Mouse (Mus musculus): ENCODE measurements around the gene Smoc1. TPM values are rescaled to one million over a fixed set of nuclear protein-coding genes. Genes with fewer than 3 reads are reported as not detected.

The Smoc1 gene
- polyA plus RNA-seq (2012; rRNA removed) = 51.5 and 58.4 TPM in 2 replicates

DNA sequence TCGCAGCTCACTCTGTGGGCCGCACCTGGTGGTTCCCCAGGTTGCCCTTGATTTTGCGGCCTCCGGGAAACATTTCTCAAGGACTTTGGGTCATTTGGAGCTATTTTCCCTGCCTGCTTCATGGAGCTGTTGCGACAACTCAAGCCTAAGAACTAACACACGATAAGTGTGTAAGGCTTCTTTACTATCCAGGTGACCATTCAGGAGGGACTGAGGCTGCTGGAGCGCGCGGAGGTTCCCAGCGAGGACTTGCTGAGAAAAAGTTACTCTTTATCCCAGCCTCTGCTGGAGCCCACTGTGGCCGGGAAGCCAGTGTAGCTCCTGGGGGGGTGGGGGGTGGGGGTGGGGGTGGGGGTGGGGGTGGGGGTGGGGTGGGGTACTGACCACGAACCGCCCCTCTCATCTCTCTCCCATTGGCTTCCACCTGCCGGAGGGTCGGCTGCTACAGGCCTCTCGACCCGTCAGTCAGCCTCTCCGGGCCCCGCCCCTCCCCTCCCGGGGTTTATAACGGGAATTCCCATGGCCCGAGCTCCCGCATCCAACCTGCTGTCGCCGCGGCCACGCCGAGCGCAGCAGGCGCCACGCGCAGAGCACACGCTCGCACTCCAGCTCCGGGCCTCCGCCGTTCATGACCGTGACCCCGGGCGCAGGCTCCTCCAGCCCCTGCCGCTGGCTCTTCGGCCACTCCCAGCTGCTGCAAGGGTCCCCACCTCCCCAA, at the start of gene Smoc1:
Gene Smoc1 (plus strand): TSS at position 532 of the 718 bp plus-strand sequence.
- DNase-seq (ENCODE audit: low read depth) = no peak

GRCm38 (mm10) chr12:80982326-80982725, 44.3 kb upstream of the Smoc1 start:
- no peak for DNase-seq (ENCODE audit: low read depth)

- no peak for DNase-seq (ENCODE audit: low read depth)
Measured at GRCm38 (mm10) chr12:80983695-80984094, 42.9 kb upstream of the Smoc1 start.

GRCm38 (mm10) chr12:80986628-80987027, 40.0 kb upstream of the Smoc1 start:
- DNase-seq (ENCODE audit: low read depth) = no peak

DNA sequence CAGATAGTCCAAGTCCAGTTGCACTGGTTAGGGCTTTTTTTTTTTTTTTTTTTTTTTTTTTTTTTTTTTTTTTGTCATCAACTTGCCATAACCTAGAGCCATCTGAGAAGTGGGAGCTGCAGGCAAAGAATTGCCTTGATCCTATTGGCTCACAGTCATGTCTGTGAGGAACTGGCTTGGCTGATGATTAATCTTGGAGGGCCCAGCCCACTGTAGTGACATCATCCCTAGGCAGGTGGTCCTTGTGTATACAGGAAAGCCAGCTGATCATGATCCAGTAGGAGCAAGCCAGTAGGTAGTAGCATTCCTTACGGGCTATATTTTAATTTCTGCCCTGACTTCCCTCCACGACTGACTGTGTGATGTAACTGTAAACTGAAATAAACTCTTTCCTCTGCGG, 38.3 kb upstream of the Smoc1 start:
- DNase-seq (ENCODE audit: low read depth) = no peak

GRCm38 (mm10) chr12:80990901-80991445, 35.6 kb upstream of the Smoc1 start:
- DNase-seq (ENCODE audit: low read depth) = no peak

- DNase-seq (ENCODE audit: low read depth) = no peak
Measured at GRCm38 (mm10) chr12:80991806-80992205, 34.8 kb upstream of the Smoc1 start.

GRCm38 (mm10) chr12:80992540-80993122, 34.0 kb upstream of the Smoc1 start:
- DNase-seq (ENCODE audit: low read depth) = no peak

DNA sequence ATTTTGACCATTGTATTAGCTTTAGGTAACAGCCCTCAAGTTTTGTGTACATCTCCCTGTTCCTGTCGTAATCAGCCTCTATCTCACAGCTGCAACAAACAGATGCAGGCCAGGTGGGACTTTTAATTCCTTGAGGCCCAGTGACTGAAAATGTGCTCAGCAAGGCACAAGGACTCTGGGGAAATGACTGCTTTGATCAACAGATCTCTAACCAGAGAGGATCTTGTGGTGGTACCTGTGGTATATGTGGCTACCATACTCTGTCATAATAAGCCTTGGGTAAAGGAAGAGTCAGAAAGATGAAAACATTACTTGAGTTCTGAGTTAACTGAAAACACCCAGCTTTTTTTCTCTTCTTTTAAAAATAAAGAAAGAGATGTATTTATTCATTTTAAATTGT, 32.8 kb upstream of the Smoc1 start:
- DNase-seq (ENCODE audit: low read depth) = no peak

- DNase-seq (ENCODE audit: low read depth) = no peak
Measured at GRCm38 (mm10) chr12:80995326-80995725, 31.3 kb upstream of the Smoc1 start.

DNA sequence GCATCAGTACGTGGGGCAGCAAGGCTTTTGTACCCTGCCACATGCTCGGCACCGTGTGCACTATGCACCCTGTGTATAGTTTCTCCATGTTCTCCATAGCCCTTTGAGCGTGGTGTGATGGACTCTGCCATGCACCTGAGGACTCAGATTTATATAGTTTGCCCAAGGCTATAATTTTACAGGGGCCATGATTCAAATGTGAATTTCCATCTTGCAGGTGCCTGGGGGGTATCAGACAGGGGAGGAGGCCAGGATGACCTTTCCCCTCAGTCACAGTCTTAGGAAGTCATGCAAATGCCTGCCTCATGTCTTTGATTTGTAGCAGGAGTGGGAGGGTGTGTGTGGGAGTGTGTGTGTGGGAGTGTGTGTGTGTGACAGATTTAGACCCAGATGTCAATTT, 29.0 kb upstream of the Smoc1 start:
- no peak for DNase-seq (ENCODE audit: low read depth)

DNA sequence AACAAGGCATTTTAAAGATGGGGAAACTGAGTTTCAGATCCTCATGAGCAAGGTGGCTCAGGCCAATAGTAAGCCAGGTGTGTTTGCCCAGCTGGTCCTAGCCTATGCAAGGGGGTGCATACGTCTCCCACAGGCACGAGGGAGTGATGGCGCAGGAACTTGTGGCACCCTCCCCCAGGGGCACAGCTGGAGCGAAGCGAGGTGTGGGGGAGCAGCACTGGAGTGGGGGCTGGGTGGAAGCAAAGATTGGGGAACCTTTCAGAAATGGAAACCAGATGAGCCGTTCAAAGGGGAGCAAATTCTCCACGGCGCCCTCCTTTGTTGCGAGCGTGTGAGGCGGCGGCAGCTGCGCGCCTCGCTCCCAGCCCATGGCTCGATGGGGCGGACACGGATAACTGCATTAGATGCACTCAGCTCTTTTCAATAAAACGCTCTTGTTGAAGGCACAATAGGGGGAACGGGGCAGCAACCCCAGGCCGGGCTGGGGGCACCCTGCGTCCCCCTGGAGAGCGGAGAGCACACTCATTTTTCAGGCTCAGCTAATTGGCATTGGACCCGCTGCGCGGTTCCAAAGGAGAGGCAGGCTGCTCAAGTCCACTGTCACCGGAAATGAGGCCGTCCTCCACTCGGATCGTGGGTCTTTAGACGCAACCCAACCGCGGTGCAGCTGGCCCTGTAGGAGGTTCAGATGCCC, 27.9 kb upstream of the Smoc1 start:
- no peak for DNase-seq (ENCODE audit: low read depth)

GRCm38 (mm10) chr12:81000924-81001323, 25.7 kb upstream of the Smoc1 start:
- DNase-seq (ENCODE audit: low read depth) = no peak

DNA sequence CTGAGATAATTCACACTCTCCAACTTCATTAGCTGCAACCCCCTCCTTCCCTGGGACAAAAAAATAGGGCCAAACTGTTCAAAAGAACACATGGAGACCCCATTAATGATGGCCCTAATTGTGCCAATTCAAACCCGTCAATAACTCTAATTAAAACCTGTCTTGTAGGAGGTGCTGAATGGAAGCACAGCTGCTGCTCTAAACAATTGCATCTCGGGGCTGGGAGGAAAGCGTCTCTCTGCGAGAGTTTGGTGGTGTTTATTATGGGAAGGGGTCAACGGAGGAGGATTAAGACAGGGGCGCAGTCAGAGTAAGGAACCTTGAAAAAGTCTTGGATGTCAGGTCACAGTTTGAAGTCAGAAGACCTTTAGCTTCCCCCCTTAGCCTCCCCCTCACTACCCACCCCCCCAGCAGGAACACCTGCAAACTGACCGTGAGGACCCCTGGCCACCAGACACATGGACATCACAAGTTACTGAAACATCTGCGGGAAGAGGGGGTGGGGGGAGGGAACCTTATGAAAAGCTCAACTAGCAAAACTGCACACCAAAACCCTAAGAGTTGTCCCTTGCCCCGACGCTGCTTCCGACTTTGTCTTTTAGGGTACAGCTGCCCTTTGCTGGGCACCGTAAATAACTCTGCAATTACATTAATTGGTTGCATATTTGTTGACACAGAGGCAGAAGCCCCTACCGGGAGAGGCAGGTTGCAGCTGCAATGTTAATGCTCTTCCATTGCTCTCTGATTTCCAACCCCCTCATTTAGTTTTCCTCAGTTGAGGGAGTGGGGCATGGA, 23.6 kb upstream of the Smoc1 start:
- no peak for DNase-seq (ENCODE audit: low read depth)

GRCm38 (mm10) chr12:81009813-81010212, 16.8 kb upstream of the Smoc1 start:
- DNase-seq (ENCODE audit: low read depth) = no peak

- DNase-seq (ENCODE audit: low read depth) = no peak
Measured at GRCm38 (mm10) chr12:81011994-81012393, 14.6 kb upstream of the Smoc1 start.

GRCm38 (mm10) chr12:81013496-81013895, 13.1 kb upstream of the Smoc1 start:
- DNase-seq (ENCODE audit: low read depth) = no peak

- no peak for DNase-seq (ENCODE audit: low read depth)
Measured at GRCm38 (mm10) chr12:81017624-81018023, 9.0 kb upstream of the Smoc1 start.

- no peak for DNase-seq (ENCODE audit: low read depth)
Measured at GRCm38 (mm10) chr12:81018516-81019279, 7.9 kb upstream of the Smoc1 start.

DNA sequence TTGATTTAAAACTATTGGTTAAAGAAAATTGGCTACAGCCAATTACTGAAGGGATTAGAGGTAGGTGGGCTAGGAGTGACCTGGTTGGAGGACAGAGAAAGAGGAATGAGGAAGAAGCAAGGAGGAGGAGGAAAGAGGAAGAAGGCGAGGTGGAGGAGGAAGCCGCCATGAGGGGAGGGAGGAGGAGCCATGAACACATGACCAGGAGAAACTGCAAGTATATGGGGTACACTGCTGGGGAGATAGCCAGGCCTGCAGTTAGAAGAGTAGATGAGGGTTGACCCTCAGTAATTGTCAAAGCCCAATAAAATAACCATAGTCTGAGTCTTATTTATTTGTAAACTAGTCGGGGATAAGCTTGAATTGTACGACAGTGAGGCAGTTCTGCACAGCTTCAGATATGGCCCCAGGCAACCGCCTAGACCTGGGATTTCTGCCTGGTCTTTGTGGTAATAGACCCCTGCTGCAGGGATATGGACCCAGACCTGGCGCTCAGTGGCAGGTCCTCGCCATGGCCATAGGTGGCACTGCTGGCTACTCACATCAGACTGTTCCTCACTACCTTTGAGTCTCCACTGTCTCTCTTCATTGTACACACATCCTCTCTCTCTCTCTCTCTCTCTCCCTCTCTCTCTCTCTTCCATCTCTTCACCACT, 7.2 kb upstream of the Smoc1 start:
- no peak for DNase-seq (ENCODE audit: low read depth)

GRCm38 (mm10) chr12:81024407-81024806, 2.2 kb upstream of the Smoc1 start:
- no peak for DNase-seq (ENCODE audit: low read depth)
